Mouse (Mus musculus) neural tube, embryonic 12.5 days (tissue): ENCODE measurements at regions not wholly inside any gene's neighbourhood (a gene's known extent, or its start where the extent isn't known, plus 50 kb on each side); places are given as distances from the start of the nearest gene placed in this dataset.
A peak's percentile ranks its signal among the peaks of the same experiment; 100 is the strongest.

Source experiments
- ATAC-seq: fragments of 200-750 bp; cut with Nextera tagmentation; 2 replicates; pipeline ENCODE4 v1.8.0; 2017; ENCODE audit warnings: low read depth, mild to moderate bottlenecking, moderate TSS enrichment, moderate library complexity; ENCODE audit not compliant: low FRiP score
- H3K27ac ChIP-seq: fragments of 300-500 bp; sonication (generic); 2 replicates; pipeline ENCODE4 v1.5.1; 2016
- H3K27me3 ChIP-seq: fragments of 300-500 bp; sonication (generic); replicated peaks from 2 replicates; pipeline ENCODE4 v1.6.1; 2016; ENCODE audit warnings: mild to moderate bottlenecking
- H3K36me3 ChIP-seq: fragments of 300-500 bp; sonication (generic); 2 replicates; pipeline ENCODE4 v1.6.1; 2016; ENCODE audit warnings: mild to moderate bottlenecking
- H3K4me1 ChIP-seq: fragments of 300-500 bp; sonication (generic); 2 replicates; pipeline ENCODE4 v1.6.1; 2016
- H3K4me2 ChIP-seq: fragments of 300-500 bp; sonication (generic); replicated peaks from 2 replicates; pipeline ENCODE4 v1.6.1; 2016; ENCODE audit warnings: mild to moderate bottlenecking
- H3K4me3 ChIP-seq: fragments of 300-500 bp; sonication (generic); 2 replicates; pipeline ENCODE4 v1.5.1; 2016
- H3K9ac ChIP-seq: fragments of 300-500 bp; sonication (generic); 2 replicates; pipeline ENCODE4 v1.6.1; 2016; ENCODE audit warnings: mild to moderate bottlenecking
- H3K9me3 ChIP-seq: fragments of 300-500 bp; sonication (generic); 2 replicates; pipeline ENCODE4 v1.6.1; 2016; ENCODE audit warnings: mild to moderate bottlenecking
- WGBS: fragments of 180-500 bp; shearing (Covaris S2); methylation state at CpG from one replicate; pipeline ENCODE4 v1.1.7; 2016; 5-methylcytosine and 5-hydroxymethylcytosine counted together

DNA sequence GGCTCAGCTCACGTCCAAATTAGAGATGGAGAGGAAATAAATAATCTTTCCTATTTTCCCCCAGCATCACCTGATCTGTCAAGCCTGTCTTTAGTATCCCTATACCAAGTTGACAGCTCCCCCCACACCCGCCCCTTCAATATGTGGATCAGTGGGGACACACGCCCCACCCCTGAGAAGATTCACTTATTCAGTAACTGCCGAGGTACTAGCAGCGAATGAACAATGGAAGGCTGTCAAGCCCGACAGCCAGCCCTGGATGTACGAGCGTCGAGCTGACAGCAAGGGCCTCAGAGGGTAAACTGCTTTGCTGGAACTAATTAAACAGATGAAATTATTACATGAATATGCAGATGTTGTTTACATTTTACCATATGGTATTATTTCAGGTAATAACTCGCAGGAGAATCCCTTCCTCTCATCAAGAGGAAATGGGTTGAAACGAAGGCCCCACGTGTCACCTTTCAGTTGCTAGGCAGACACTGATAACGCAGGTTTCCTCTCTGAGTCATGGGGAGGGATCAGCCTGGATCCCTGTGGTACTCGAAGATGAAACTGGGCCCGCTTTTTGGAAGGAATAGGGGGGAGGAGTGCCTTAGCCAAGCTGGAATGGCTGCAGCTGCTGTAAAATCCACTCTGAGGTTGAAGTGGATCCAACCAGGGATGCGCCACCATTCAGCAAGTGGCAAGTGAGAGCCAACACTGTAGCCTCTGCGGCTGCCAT lies 319.7 kb downstream of the Nr2f2 start:
- Histone ChIP-seq H3K27ac (no peak overlapping the region), H3K4me2 (no peak overlapping the region), H3K36me3 (no peaks in the 10 kb centered on the region), H3K9ac (no peak overlapping the region), H3K4me1 (no peaks in the 10 kb centered on the region), H3K27me3 (no peaks in the 10 kb centered on the region), H3K4me3 (no peak overlapping the region), H3K9me3 (no peaks in the 10 kb centered on the region)
- ATAC-seq: no peak
- WGBS: 51% methylated on average over 17 of the region's 17 CpGs

GRCm38 (mm10) chr7:70037011-70037410 lies 329.5 kb downstream of the Nr2f2 start:
- H3K27me3 ChIP-seq: no peaks in the 10 kb centered on the region
- WGBS: 90% methylated on average over 1 of the region's 1 CpGs
- H3K9me3 ChIP-seq: no peaks in the 10 kb centered on the region
- no peak overlapping the region for H3K4me3 ChIP-seq
- no peaks in the 10 kb centered on the region for H3K36me3 ChIP-seq
- no peak overlapping the region for H3K27ac ChIP-seq
- H3K9ac ChIP-seq: no peak overlapping the region
- H3K4me1 ChIP-seq: no peaks in the 10 kb centered on the region
- H3K4me2 ChIP-seq: no peak overlapping the region
- ATAC-seq: no peak

GRCm38 (mm10) chr7:70032857-70033256 lies 333.7 kb downstream of the Nr2f2 start:
- 94% methylated on average over 2 of the region's 2 CpGs for WGBS
- no peak overlapping the region for H3K9ac ChIP-seq
- no peak for ATAC-seq

GRCm38 (mm10) chr7:70029311-70029710 lies 337.2 kb downstream of the Nr2f2 start:
- H3K9ac ChIP-seq: no peak overlapping the region
- H3K9me3 ChIP-seq: no peaks in the 10 kb centered on the region
- H3K27me3 ChIP-seq: no peaks in the 10 kb centered on the region
- H3K4me2 ChIP-seq: no peak overlapping the region
- no peak overlapping the region for H3K4me3 ChIP-seq
- 60% methylated on average over 2 of the region's 2 CpGs for WGBS
- H3K27ac ChIP-seq: no peak overlapping the region
- ATAC-seq: no peak
- no peaks in the 10 kb centered on the region for H3K36me3 ChIP-seq
- H3K4me1 ChIP-seq: no peaks in the 10 kb centered on the region

More at GRCm38 (mm10) chr7:70032857-70033256, 333.7 kb downstream of the Nr2f2 start:
- H3K9me3 ChIP-seq: no peaks in the 10 kb centered on the region
- H3K27me3 ChIP-seq: no peaks in the 10 kb centered on the region
- no peaks in the 10 kb centered on the region for H3K36me3 ChIP-seq
- no peaks in the 10 kb centered on the region for H3K4me1 ChIP-seq
- H3K4me3 ChIP-seq: no peak overlapping the region
- no peak overlapping the region for H3K27ac ChIP-seq
- no peak overlapping the region for H3K4me2 ChIP-seq

- H3K4me2 ChIP-seq: no peak overlapping the region
- H3K27me3 ChIP-seq: no peaks in the 10 kb centered on the region
- no peaks in the 10 kb centered on the region for H3K9me3 ChIP-seq
- H3K4me3 ChIP-seq: no peak overlapping the region
- H3K9ac ChIP-seq: no peak overlapping the region
- ATAC-seq: no peak
- H3K4me1 ChIP-seq: no peaks in the 10 kb centered on the region
- H3K27ac ChIP-seq: no peak overlapping the region
- H3K36me3 ChIP-seq: no peaks in the 10 kb centered on the region
These were observed 341.0 kb downstream of the Nr2f2 start for GRCm38 (mm10) chr7:70025527-70025926.

- no peak overlapping the region for H3K4me3 ChIP-seq
- no peaks in the 10 kb centered on the region for H3K36me3 ChIP-seq
- no peak overlapping the region for H3K9ac ChIP-seq
- no peaks in the 10 kb centered on the region for H3K9me3 ChIP-seq
- no peak overlapping the region for H3K27ac ChIP-seq
- H3K4me1 ChIP-seq: no peaks in the 10 kb centered on the region
- no peak overlapping the region for H3K4me2 ChIP-seq
- H3K27me3 ChIP-seq: no peaks in the 10 kb centered on the region
- ATAC-seq: no peak
These were observed 349.9 kb downstream of the Nr2f2 start for GRCm38 (mm10) chr7:70016611-70017010.

GRCm38 (mm10) chr7:70003200-70003986 lies 363.1 kb downstream of the Nr2f2 start:
- no peak overlapping the region for H3K9ac ChIP-seq
- H3K4me1 ChIP-seq: peaks cover 6% of the 10 kb centered on the region; the same call in 1 of the 2 replicates
- no peak for ATAC-seq
- H3K4me2 ChIP-seq: no peak overlapping the region
- H3K36me3 ChIP-seq: no peaks in the 10 kb centered on the region
- 17% methylated on average over 8 of the region's 8 CpGs for WGBS
- no peak overlapping the region for H3K4me3 ChIP-seq
- H3K27me3 ChIP-seq: peaks cover 29% of the 10 kb centered on the region
- H3K27ac ChIP-seq: no peak overlapping the region
- no peaks in the 10 kb centered on the region for H3K9me3 ChIP-seq

- ATAC-seq: no peak
- H3K4me2 ChIP-seq: no peak overlapping the region
- no peaks in the 10 kb centered on the region for H3K9me3 ChIP-seq
- 80% methylated on average over 1 of the region's 1 CpGs for WGBS
- H3K4me1 ChIP-seq: peaks cover 6% of the 10 kb centered on the region; the same call in 1 of the 2 replicates
- peaks cover 44% of the 10 kb centered on the region for H3K27me3 ChIP-seq
- no peak overlapping the region for H3K9ac ChIP-seq
- H3K36me3 ChIP-seq: no peaks in the 10 kb centered on the region
- H3K27ac ChIP-seq: no peak overlapping the region
- no peak overlapping the region for H3K4me3 ChIP-seq
These were observed 367.8 kb downstream of the Nr2f2 start for GRCm38 (mm10) chr7:69998756-69999155.

- Histone ChIP-seq H3K4me3 (no peak overlapping the region), H3K27ac (no peak overlapping the region), H3K27me3 (peaks cover 55% of the 10 kb centered on the region), H3K9ac (no peak overlapping the region), H3K9me3 (no peaks in the 10 kb centered on the region), H3K4me1 (no peaks in the 10 kb centered on the region), H3K36me3 (no peaks in the 10 kb centered on the region), H3K4me2 (no peak overlapping the region)
- no peak for ATAC-seq
- WGBS: 50% methylated on average over 6 of the region's 6 CpGs
These were observed 371.8 kb downstream of the Nr2f2 start for GRCm38 (mm10) chr7:69994540-69995303.

DNA sequence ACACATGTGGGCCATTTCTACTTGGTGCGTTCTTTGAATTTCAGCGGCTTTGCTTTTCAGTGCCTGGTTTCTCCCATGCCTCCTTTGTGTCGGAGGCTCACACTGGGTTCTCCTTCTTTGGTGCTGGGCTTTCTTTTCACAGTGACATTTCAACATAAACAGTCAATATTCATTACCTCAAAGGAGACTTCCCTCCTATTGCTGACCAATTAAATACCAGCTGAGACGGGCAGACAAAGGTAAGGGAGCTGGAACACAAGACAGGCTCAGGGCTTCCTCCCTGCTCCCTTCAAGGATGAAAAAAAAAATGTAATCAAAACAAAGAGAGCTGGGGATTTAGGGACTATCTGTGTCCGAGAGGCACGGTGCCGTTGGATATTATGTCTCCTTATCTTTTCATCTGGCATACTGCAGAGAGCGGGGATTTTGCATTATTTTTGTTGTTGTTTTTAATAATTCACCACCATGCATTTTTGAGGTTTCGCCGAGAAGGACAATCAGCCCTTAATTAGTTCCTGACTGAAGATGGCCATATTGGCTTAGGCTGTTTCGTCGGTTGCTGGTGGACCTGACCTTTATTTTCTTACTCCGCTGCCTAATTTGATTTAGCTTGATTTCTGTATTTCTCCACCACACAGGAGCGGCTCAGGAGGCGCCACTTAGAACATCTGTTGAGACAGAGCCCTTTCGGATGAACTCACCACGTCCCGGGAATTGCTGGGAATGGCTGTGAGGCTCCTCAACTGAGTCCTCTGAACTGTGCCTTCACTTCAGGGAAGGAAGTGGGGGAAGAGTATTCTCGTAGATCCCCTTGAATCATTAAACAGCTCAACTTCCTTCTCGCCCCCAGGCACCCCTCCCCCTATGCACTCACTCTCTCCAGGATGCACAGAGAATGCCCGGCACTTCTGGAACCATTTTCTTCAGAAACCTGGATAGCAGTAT lies 373.9 kb downstream of the Nr2f2 start:
- peaks cover 51% of the 10 kb centered on the region for H3K27me3 ChIP-seq
- WGBS: 4% methylated on average over 21 of the region's 21 CpGs

GRCm38 (mm10) chr7:69991982-69992381 lies 374.6 kb downstream of the Nr2f2 start:
- Histone ChIP-seq H3K4me3 (peak overlapping the region; percentile 24; the same call in 1 of the 2 replicates), H3K4me2 (peak overlapping the region; percentile 54)

More for the DNA sequence above, 373.9 kb downstream of the Nr2f2 start:
- Histone ChIP-seq H3K9me3 (no peaks in the 10 kb centered on the region), H3K9ac (no peak overlapping the region), H3K4me1 (no peaks in the 10 kb centered on the region), H3K4me3 (peak overlapping the region; percentile 24), H3K27ac (no peak overlapping the region), H3K4me2 (peak overlapping the region; percentile 54), H3K36me3 (no peaks in the 10 kb centered on the region)
- peak; percentile 61; the same call in 1 of the 2 replicates for ATAC-seq

More at GRCm38 (mm10) chr7:69991982-69992381, 374.6 kb downstream of the Nr2f2 start:
- H3K27ac ChIP-seq: no peak overlapping the region
- H3K27me3 ChIP-seq: peaks cover 52% of the 10 kb centered on the region
- ATAC-seq: no peak
- no peak overlapping the region for H3K9ac ChIP-seq
- WGBS: 16% methylated on average over 3 of the region's 3 CpGs
- H3K9me3 ChIP-seq: no peaks in the 10 kb centered on the region
- no peaks in the 10 kb centered on the region for H3K36me3 ChIP-seq
- no peaks in the 10 kb centered on the region for H3K4me1 ChIP-seq
